ENCODE assay signal across 23 mouse cellular contexts in genomic region chr1:152713924-152714323, GRCm38 (mm10). TPM values are rescaled to one million over a fixed set of nuclear protein-coding genes. Genes with fewer than 3 reads are reported as not detected.
A peak's percentile ranks its signal among the peaks of the same experiment; 100 is the strongest.
DNase-seq lines count a peak whose midpoint lies in the region; ATAC-seq and TF ChIP-seq lines count a peak whose summit lies in the region.
"Had no signal": no experiment of that assay in that cellular context is flagged by ENCODE, and none has a peak within 500 bp of the region (broad histone marks: within the 10 kb centered on the region; RNA-seq: fewer than 3 reads in every experiment).

No protein-coding gene starts in this region.

- no peak for TF ChIP-seq POLR2A in brain, embryonic 14.5 days (IDR thresholded peaks at IDR 0.05; ENCODE audit: borderline replicate concordance, extremely low read depth, insufficient read depth, insufficient read length, poor library complexity, severe bottlenecking)

- ATAC-seq in midbrain, embryonic 11.5 days (ENCODE audit: low FRiP score), result no peak
- ATAC-seq in midbrain, postnatal 0 days (ENCODE audit: low FRiP score), result no peak
- ATAC-seq in intestine, embryonic 15.5 days, result no peak
- ATAC-seq: forebrain, postnatal 0 days had no signal

- DNase-seq in midbrain, embryonic 11.5 days (ENCODE audit: low spot score, missing footprints), result peak; percentile 65
- no peak for DNase-seq in midbrain, postnatal 0 days (ENCODE audit: low spot score)
- DNase-seq in brain, embryonic 14.5 days (ENCODE audit: low read depth), result peak; percentile 62
- no peak for DNase-seq in cerebellum, adult 9-11 months
- DNase-seq: adrenal gland, adult 8-10 months; adrenal gland, postnatal 14 days; adrenal gland, postnatal 36 days; cerebellum, adult 11 months; cerebellum, adult 18-20 months; cerebellum, adult 8-10 months; cerebellum, postnatal 10 days; cerebellum, postnatal 25 days; forebrain, postnatal 0 days had no signal

- no peaks in the 10 kb centered on the region for H3K36me3 ChIP-seq in midbrain, embryonic 11.5 days (ENCODE audit: control insufficient read depth, insufficient read depth, low read length)
- no peaks in the 10 kb centered on the region for H3K36me3 ChIP-seq in midbrain, postnatal 0 days (ENCODE audit: insufficient read depth, low read length)
- no peaks in the 10 kb centered on the region for H3K36me3 ChIP-seq in intestine, embryonic 15.5 days
- H3K36me3 ChIP-seq: embryonic facial prominence, embryonic 10.5 days; embryonic facial prominence, embryonic 12.5 days had no signal

- no peak overlapping the region for H3K9ac ChIP-seq in midbrain, embryonic 11.5 days (ENCODE audit: low read length)
- H3K9ac ChIP-seq in midbrain, postnatal 0 days (replicated peaks; ENCODE audit: low read length, poor library complexity, severe bottlenecking), result no peak overlapping the region
- no peak overlapping the region for H3K9ac ChIP-seq in intestine, embryonic 15.5 days
- H3K9ac ChIP-seq: embryonic facial prominence, embryonic 12.5 days; forebrain, embryonic 13.5 days; forebrain, postnatal 0 days had no signal

- H3K27me3 ChIP-seq in midbrain, embryonic 11.5 days (ENCODE audit: control insufficient read depth, insufficient read depth, low read length), result no peaks in the 10 kb centered on the region
- no peaks in the 10 kb centered on the region for H3K27me3 ChIP-seq in midbrain, postnatal 0 days (ENCODE audit: insufficient read depth, low read length)
- H3K27me3 ChIP-seq in intestine, embryonic 15.5 days (replicated peaks), result no peaks in the 10 kb centered on the region
- H3K27me3 ChIP-seq: embryonic facial prominence, embryonic 12.5 days; forebrain, embryonic 13.5 days had no signal

- TF ChIP-seq CTCF in midbrain, postnatal 0 days (IDR thresholded peaks at IDR 0.05), result no peak
- TF ChIP-seq CTCF in brain, embryonic 14.5 days (IDR thresholded peaks at IDR 0.05; ENCODE audit: borderline replicate concordance, extremely low read depth, insufficient read depth, insufficient read length), result no peak

- 80% methylated on average over 4 of the region's 4 CpGs for WGBS in midbrain, embryonic 11.5 days
- WGBS in midbrain, postnatal 0 days, result 74% methylated on average over 4 of the region's 4 CpGs
- 91% methylated on average over 4 of the region's 4 CpGs for WGBS in intestine, embryonic 15.5 days

- no peak overlapping the region for H3K4me2 ChIP-seq in midbrain, embryonic 11.5 days
- no peak overlapping the region for H3K4me2 ChIP-seq in midbrain, postnatal 0 days (ENCODE audit: low read depth, low read length, poor library complexity, severe bottlenecking)
- H3K4me2 ChIP-seq in intestine, embryonic 15.5 days (replicated peaks), result no peak overlapping the region
- H3K4me2 ChIP-seq: embryonic facial prominence, embryonic 12.5 days; forebrain, embryonic 13.5 days had no signal

- H3K4me1 ChIP-seq in midbrain, embryonic 11.5 days (ENCODE audit: control insufficient read depth, insufficient read depth, low read length), result no peaks in the 10 kb centered on the region
- no peaks in the 10 kb centered on the region for H3K4me1 ChIP-seq in midbrain, postnatal 0 days (ENCODE audit: insufficient read depth, low read length)
- peaks cover 5% of the 10 kb centered on the region; the same call in 1 of the 2 replicates for H3K4me1 ChIP-seq in intestine, embryonic 15.5 days (replicated peaks)

- H3K4me3 ChIP-seq in midbrain, embryonic 11.5 days (ENCODE audit: low read depth, low read length), result no peak overlapping the region
- no peak overlapping the region for H3K4me3 ChIP-seq in midbrain, postnatal 0 days (ENCODE audit: low read depth, low read length)
- H3K4me3 ChIP-seq in intestine, embryonic 15.5 days (replicated peaks), result no peak overlapping the region
- H3K4me3 ChIP-seq: embryonic facial prominence, embryonic 10.5 days; embryonic facial prominence, embryonic 12.5 days; forebrain, embryonic 13.5 days had no signal

- no peaks in the 10 kb centered on the region for H3K9me3 ChIP-seq in midbrain, embryonic 11.5 days (ENCODE audit: control insufficient read depth, low read length)
- no peaks in the 10 kb centered on the region for H3K9me3 ChIP-seq in midbrain, postnatal 0 days (ENCODE audit: low read length)
- no peaks in the 10 kb centered on the region for H3K9me3 ChIP-seq in intestine, embryonic 15.5 days
- H3K9me3 ChIP-seq: embryonic facial prominence, embryonic 10.5 days; embryonic facial prominence, embryonic 12.5 days; forebrain, embryonic 13.5 days had no signal

- H3K27ac ChIP-seq in midbrain, embryonic 11.5 days (ENCODE audit: low read depth, low read length), result no peak overlapping the region
- H3K27ac ChIP-seq in midbrain, postnatal 0 days (ENCODE audit: low read depth, low read length), result no peak overlapping the region
- H3K27ac ChIP-seq in intestine, embryonic 15.5 days, result no peak overlapping the region
- H3K27ac ChIP-seq: embryonic facial prominence, embryonic 10.5 days; embryonic facial prominence, embryonic 12.5 days; forebrain, embryonic 13.5 days had no signal

RNA-seq across cellular contexts. Expression of gene Apobec4, which starts 36.4 kb away (rescaled TPM):
- not detected in 2 replicates for polyA plus RNA-seq in midbrain, embryonic 11.5 days (2014; fragmentation: Nextera tagmentation; extraction: Ambion mirVana)
- not detected in 2 replicates for total RNA-seq in midbrain, postnatal 0 days (2014; rRNA removed)
- not detected in 2 replicates for polyA plus RNA-seq in midbrain, postnatal 0 days (2015; fragmentation: Nextera tagmentation; extraction: Ambion mirVana)
- polyA plus RNA-seq in brain, embryonic 14.5 days (2012; rRNA removed), result not detected in 2 replicates
- polyA plus RNA-seq in intestine, embryonic 15.5 days (2015; fragmentation: Nextera tagmentation; extraction: Ambion mirVana), result not detected in 2 replicates
- total RNA-seq: adrenal gland, adult 18-20 months; adrenal gland, adult 8-10 months; adrenal gland, postnatal 14 days; adrenal gland, postnatal 36 days; ES-E14; MEL had no signal
- polyA plus RNA-seq: C2C12; cortical plate, adult 2 months; embryonic facial prominence, embryonic 10.5 days; embryonic facial prominence, embryonic 12.5 days; forebrain, embryonic 11.5 days had no signal

RNA-seq across cellular contexts. Expression of gene Rgl1, which starts 52.2 kb away (rescaled TPM):
- 23.2 and 24.0 TPM in 2 replicates for polyA plus RNA-seq in midbrain, embryonic 11.5 days (2014; fragmentation: Nextera tagmentation; extraction: Ambion mirVana)
- total RNA-seq in midbrain, postnatal 0 days (2014; rRNA removed), result 14.3 and 16.9 TPM in 2 replicates
- 13.8 and 16.2 TPM in 2 replicates for polyA plus RNA-seq in midbrain, postnatal 0 days (2015; fragmentation: Nextera tagmentation; extraction: Ambion mirVana)
- 11.5 and 14.1 TPM in 2 replicates for polyA plus RNA-seq in brain, embryonic 14.5 days (2012; rRNA removed)
- 44.2 and 44.8 TPM in 2 replicates for polyA plus RNA-seq in intestine, embryonic 15.5 days (2015; fragmentation: Nextera tagmentation; extraction: Ambion mirVana)

RNA-seq across cellular contexts. Expression of gene Arpc5, which starts 52.4 kb away (rescaled TPM):
- polyA plus RNA-seq in midbrain, embryonic 11.5 days (2014; fragmentation: Nextera tagmentation; extraction: Ambion mirVana), result 284 and 314 TPM in 2 replicates
- 168 and 207 TPM in 2 replicates for total RNA-seq in midbrain, postnatal 0 days (2014; rRNA removed)
- 384 and 410 TPM in 2 replicates for polyA plus RNA-seq in midbrain, postnatal 0 days (2015; fragmentation: Nextera tagmentation; extraction: Ambion mirVana)
- polyA plus RNA-seq in brain, embryonic 14.5 days (2012; rRNA removed), result 166 and 187 TPM in 2 replicates
- polyA plus RNA-seq in intestine, embryonic 15.5 days (2015; fragmentation: Nextera tagmentation; extraction: Ambion mirVana), result 327 and 358 TPM in 2 replicates

Comparison
In these comparisons a context has a peak if more than half of its experiments do, and no peak if none do; other contexts are left out.
1. DNase-seq: peak in midbrain, embryonic 11.5 days (single experiment) and brain, embryonic 14.5 days (single experiment); none in midbrain, postnatal 0 days (single experiment) and cerebellum, adult 9-11 months (single experiment).